Mouse (Mus musculus): ENCODE measurements around the gene Dmrt2.

DNA sequence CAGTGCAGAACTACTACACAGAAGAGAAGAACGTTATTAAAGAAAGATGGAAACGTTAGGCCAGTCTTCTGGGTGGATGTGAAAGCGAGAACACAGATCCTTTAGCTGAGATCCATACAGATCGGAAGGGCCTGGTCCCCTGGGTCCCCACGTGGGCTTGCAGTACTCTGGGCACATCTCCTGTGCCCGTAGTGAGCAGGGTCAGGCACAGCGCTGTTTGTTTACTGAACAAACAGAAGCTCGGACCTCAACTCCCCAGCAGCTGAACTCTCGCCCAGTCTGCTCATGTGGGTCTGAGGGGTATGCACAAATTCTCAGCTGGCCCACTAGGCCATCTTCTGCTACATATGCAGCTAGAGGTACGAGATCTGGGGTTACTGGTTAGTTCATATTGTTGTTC is 21.7 kb upstream of the Dmrt2 start:
- no peak for TF ChIP-seq POLR2A (IDR thresholded peaks at IDR 0.05; ENCODE audit: borderline replicate concordance, control insufficient read depth, low read depth, low read length)
- TF ChIP-seq CTCF (IDR thresholded peaks at IDR 0.05; ENCODE audit: control insufficient read depth, insufficient read depth, low read length), result no peak

Measured in bone marrow, adult 2 months (tissue).